Mouse (Mus musculus): Measurements from ENCODE around the gene Cmtm6.

GRCm38 (mm10) chr9:114731871-114732682 is 1.2 kb downstream of the Cmtm6 start:
- TF ChIP-seq CTCF (IDR thresholded peaks at IDR 0.05; ENCODE audit: low read depth, low read length) (no peak), POLR2A (IDR thresholded peaks at IDR 0.05; ENCODE audit: extremely low read depth, insufficient read depth, low read length) (no peak)

Data from liver, adult 2 months (tissue).